Mouse (Mus musculus): ENCODE data around the gene En1. TPM values are rescaled to one million over a fixed set of nuclear protein-coding genes. Genes with fewer than 3 reads are reported as not detected.

Gene En1
- polyA plus RNA-seq, 1 experiment from 2014 or later, result not detected

DNA sequence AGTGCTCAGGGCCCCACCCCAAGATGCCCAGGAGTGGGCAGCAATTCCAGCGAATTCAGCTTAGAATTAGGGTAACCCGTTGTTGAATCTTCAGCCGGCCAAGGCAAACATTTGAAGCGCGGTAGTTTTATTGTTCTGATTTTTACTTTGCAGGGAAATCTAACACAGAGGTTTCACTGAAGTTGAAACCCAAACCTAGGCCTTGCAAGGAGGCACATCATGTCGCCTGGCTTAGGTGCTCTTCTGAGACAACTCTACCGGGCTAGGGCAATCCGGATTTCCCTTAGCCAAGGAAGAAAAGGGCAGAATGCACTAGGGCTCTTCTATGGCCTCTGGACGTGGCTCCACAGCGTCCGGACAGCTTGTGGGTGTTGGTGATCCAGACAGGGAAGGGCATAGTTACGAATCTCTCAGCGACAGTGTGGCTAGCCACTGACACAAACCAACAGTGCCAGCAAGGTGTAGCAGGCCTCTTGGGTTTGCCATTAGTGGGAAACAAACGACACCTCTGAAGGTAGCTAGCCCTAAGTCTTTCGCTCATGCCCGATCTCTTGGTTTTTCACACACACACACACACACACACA lies 873 bp upstream of the En1 start:
- no peak overlapping the region for H3K4me2 ChIP-seq (ENCODE audit: low read length)
- no peak for ATAC-seq (ENCODE audit: insufficient number of reproducible peaks, insufficient read depth, low FRiP score, low read depth)
- 1% methylated on average over 16 of the region's 16 CpGs for WGBS
- no peaks in the 10 kb centered on the region for H3K9me3 ChIP-seq (ENCODE audit: control insufficient read depth, low read length)
- H3K9ac ChIP-seq (ENCODE audit: low read length), result no peak overlapping the region
- no peak overlapping the region for H3K27ac ChIP-seq (replicated peaks in 1 of 2; ENCODE audit: control insufficient read depth in 1 of 2, insufficient read depth in 1 of 2, low read depth in 2 of 2, low read length in 2 of 2)
- H3K36me3 ChIP-seq (ENCODE audit: control insufficient read depth, insufficient read depth, low read length), result no peaks in the 10 kb centered on the region
- H3K27me3 ChIP-seq (ENCODE audit: control insufficient read depth, insufficient read depth, low read length), result peaks cover 96% of the 10 kb centered on the region
- H3K4me1 ChIP-seq (ENCODE audit: control insufficient read depth in 2 of 2, insufficient read depth in 2 of 2, low read length in 2 of 2), result peaks cover 2 to 25% of the 10 kb centered on the region in 2 experiments; a peak in 3 of 4 replicates
- H3K4me3 ChIP-seq (ENCODE audit: control insufficient read depth in 1 of 2, insufficient read depth in 1 of 2, low read depth in 1 of 2, low read length in 2 of 2), result no peak overlapping the region

DNA sequence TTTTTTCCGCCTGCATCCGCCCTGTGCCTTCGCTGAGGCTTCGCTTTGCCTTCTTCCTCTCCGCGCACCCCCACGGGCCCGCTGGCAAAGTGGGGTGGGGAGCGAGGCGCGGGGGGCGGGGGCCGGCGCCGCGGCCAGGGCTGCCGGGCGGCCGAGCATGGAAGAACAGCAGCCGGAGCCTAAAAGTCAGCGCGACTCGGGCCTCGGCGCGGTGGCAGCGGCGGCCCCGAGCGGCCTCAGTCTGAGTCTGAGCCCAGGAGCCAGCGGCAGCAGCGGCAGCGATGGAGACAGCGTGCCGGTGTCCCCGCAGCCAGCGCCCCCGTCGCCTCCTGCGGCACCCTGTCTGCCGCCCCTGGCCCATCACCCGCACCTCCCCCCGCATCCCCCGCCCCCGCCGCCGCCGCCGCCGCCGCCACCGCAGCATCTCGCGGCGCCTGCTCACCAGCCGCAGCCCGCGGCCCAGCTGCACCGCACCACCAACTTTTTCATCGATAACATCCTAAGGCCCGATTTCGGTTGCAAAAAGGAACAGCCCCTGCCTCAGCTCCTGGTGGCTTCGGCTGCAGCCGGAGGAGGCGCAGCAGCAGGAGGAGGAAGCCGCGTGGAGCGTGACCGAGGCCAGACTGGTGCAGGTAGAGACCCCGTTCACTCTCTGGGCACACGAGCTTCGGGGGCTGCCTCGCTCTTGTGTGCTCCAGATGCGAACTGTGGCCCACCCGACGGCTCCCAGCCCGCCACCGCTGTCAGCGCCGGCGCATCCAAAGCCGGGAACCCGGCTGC lies 848 bp downstream of the En1 start:
- Histone ChIP-seq H3K36me3 (ENCODE audit: control insufficient read depth, insufficient read depth, low read length) (no peaks in the 10 kb centered on the region), H3K27ac (replicated peaks in 1 of 2; ENCODE audit: control insufficient read depth in 1 of 2, insufficient read depth in 1 of 2, low read depth in 2 of 2, low read length in 2 of 2) (no peak overlapping the region), H3K9ac (ENCODE audit: low read length) (peak overlapping the region; percentile 58), H3K9me3 (ENCODE audit: control insufficient read depth, low read length) (no peaks in the 10 kb centered on the region), H3K4me3 (ENCODE audit: control insufficient read depth in 1 of 2, insufficient read depth in 1 of 2, low read depth in 1 of 2, low read length in 2 of 2) (peak overlapping the region; percentile 27 to 51), H3K4me1 (ENCODE audit: control insufficient read depth in 2 of 2, insufficient read depth in 2 of 2, low read length in 2 of 2) (peaks cover 0 to 24% of the 10 kb centered on the region in 2 experiments; a peak in 3 of 4 replicates), H3K27me3 (ENCODE audit: control insufficient read depth, insufficient read depth, low read length) (peaks cover 92% of the 10 kb centered on the region), H3K4me2 (ENCODE audit: low read length) (peak overlapping the region; percentile 88)
- WGBS, result under 1% methylated on average over 48 of the region's 83 CpGs
- no peak for ATAC-seq (ENCODE audit: insufficient number of reproducible peaks, insufficient read depth, low FRiP score, low read depth)

DNA sequence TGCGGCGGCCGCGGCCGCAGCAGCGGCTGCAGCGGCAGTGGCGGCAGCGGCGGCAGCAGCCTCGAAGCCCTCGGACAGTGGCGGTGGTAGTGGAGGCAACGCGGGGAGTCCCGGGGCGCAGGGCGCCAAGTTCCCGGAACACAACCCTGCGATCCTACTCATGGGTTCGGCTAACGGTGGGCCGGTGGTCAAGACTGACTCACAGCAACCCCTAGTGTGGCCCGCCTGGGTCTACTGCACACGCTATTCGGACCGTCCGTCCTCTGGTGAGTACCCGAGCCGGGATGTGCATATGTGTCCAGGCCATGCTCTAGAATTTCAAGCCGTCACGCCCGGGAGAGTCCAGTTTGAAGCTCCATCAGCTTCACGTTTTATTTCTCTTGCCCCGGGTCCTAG lies 1.4 kb downstream of the En1 start:
- no peaks in the 10 kb centered on the region for H3K36me3 ChIP-seq (ENCODE audit: control insufficient read depth, insufficient read depth, low read length)
- no peak for ATAC-seq (ENCODE audit: insufficient number of reproducible peaks, insufficient read depth, low FRiP score, low read depth)
- H3K9me3 ChIP-seq (ENCODE audit: control insufficient read depth, low read length), result no peaks in the 10 kb centered on the region
- peaks cover 0 to 24% of the 10 kb centered on the region in 2 experiments; a peak in 3 of 4 replicates for H3K4me1 ChIP-seq (ENCODE audit: control insufficient read depth in 2 of 2, insufficient read depth in 2 of 2, low read length in 2 of 2)
- peak overlapping the region; percentile 88 for H3K4me2 ChIP-seq (ENCODE audit: low read length)
- H3K9ac ChIP-seq (ENCODE audit: low read length), result no peak overlapping the region
- WGBS, result 1% methylated on average over 32 of the region's 35 CpGs
- peak overlapping the region; percentile 27 to 51; a peak in 3 of 4 replicates for H3K4me3 ChIP-seq (ENCODE audit: control insufficient read depth in 1 of 2, insufficient read depth in 1 of 2, low read depth in 1 of 2, low read length in 2 of 2)
- H3K27ac ChIP-seq (replicated peaks in 1 of 2; ENCODE audit: control insufficient read depth in 1 of 2, insufficient read depth in 1 of 2, low read depth in 2 of 2, low read length in 2 of 2), result no peak overlapping the region
- H3K27me3 ChIP-seq (ENCODE audit: control insufficient read depth, insufficient read depth, low read length), result peaks cover 92% of the 10 kb centered on the region

DNA sequence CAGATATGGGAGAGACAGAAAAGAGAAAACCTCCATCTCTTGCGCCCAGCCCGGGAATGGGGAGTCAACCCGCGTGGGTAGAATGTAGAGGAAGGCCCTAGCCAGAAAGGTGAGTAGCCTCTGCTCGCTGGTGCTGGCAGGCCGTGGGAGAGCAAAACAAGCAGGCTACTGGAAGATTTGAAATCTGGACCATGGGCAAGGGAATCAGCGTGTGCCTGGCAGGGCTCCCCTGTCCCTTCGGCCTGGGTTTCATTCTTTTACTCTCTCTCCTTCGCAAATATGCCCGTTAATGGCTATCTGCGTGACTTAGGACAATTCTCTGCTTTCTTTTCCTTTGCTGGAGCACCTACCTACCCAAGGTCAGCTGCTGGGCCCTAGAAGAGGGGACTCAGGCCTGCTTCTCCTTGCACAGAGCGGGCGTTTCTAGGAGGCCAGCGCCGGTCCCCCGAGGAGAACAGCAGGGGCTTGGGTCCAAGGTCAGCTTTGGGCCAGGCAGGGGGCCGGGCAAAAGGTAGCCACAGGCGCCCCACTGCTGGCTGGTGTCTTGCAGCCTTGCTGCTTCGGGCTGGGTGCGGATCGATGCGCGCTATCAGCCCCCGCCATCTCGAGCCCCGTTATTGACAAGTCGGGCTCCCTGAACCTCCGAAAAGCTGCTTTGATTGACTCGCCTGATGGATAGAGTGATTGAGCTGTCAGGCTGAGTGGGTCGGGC lies 2.4 kb downstream of the En1 start:
- ATAC-seq (ENCODE audit: insufficient number of reproducible peaks, insufficient read depth, low FRiP score, low read depth), result no peak
- no peak overlapping the region for H3K27ac ChIP-seq (replicated peaks in 1 of 2; ENCODE audit: control insufficient read depth in 1 of 2, insufficient read depth in 1 of 2, low read depth in 2 of 2, low read length in 2 of 2)
- no peaks in the 10 kb centered on the region for H3K9me3 ChIP-seq (ENCODE audit: control insufficient read depth, low read length)

DNA sequence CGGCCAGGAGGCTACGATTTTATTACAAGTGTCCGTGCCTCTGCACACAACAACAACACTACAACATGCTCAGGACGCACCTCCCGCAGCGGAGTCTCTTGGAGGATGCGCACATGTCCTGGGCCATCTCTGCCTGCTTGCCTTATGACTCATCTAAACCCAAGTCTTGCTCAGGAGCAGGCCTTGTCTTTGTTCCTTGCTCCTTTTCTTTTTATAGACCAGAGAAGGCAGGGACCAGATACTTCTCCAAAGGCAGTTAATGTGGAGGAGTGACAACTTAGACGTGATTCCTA lies 2.9 kb downstream of the En1 start:
- Histone ChIP-seq H3K9ac (ENCODE audit: low read length) (no peak overlapping the region), H3K27me3 (ENCODE audit: control insufficient read depth, insufficient read depth, low read length) (peaks cover 92% of the 10 kb centered on the region), H3K36me3 (ENCODE audit: control insufficient read depth, insufficient read depth, low read length) (no peaks in the 10 kb centered on the region), H3K4me1 (ENCODE audit: control insufficient read depth in 2 of 2, insufficient read depth in 2 of 2, low read length in 2 of 2) (peaks cover 0 to 24% of the 10 kb centered on the region in 2 experiments; a peak in 3 of 4 replicates), H3K4me3 (ENCODE audit: control insufficient read depth in 1 of 2, insufficient read depth in 1 of 2, low read depth in 1 of 2, low read length in 2 of 2) (no peak overlapping the region), H3K27ac (replicated peaks in 1 of 2; ENCODE audit: control insufficient read depth in 1 of 2, insufficient read depth in 1 of 2, low read depth in 2 of 2, low read length in 2 of 2) (no peak overlapping the region), H3K4me2 (ENCODE audit: low read length) (no peak overlapping the region), H3K9me3 (ENCODE audit: control insufficient read depth, low read length) (no peaks in the 10 kb centered on the region)
- WGBS, result 6% methylated on average over 8 of the region's 8 CpGs
- ATAC-seq (ENCODE audit: insufficient number of reproducible peaks, insufficient read depth, low FRiP score, low read depth), result no peak

More for the DNA sequence above, 2.4 kb downstream of the En1 start:
- H3K9ac ChIP-seq (ENCODE audit: low read length), result no peak overlapping the region
- H3K4me1 ChIP-seq (ENCODE audit: control insufficient read depth in 2 of 2, insufficient read depth in 2 of 2, low read length in 2 of 2), result peaks cover 0 to 24% of the 10 kb centered on the region in 2 experiments; a peak in 3 of 4 replicates
- peaks cover 92% of the 10 kb centered on the region for H3K27me3 ChIP-seq (ENCODE audit: control insufficient read depth, insufficient read depth, low read length)
- no peak overlapping the region for H3K4me3 ChIP-seq (ENCODE audit: control insufficient read depth in 1 of 2, insufficient read depth in 1 of 2, low read depth in 1 of 2, low read length in 2 of 2)
- H3K4me2 ChIP-seq (ENCODE audit: low read length), result no peak overlapping the region
- no peaks in the 10 kb centered on the region for H3K36me3 ChIP-seq (ENCODE audit: control insufficient read depth, insufficient read depth, low read length)
- WGBS, result 4% methylated on average over 30 of the region's 30 CpGs

DNA sequence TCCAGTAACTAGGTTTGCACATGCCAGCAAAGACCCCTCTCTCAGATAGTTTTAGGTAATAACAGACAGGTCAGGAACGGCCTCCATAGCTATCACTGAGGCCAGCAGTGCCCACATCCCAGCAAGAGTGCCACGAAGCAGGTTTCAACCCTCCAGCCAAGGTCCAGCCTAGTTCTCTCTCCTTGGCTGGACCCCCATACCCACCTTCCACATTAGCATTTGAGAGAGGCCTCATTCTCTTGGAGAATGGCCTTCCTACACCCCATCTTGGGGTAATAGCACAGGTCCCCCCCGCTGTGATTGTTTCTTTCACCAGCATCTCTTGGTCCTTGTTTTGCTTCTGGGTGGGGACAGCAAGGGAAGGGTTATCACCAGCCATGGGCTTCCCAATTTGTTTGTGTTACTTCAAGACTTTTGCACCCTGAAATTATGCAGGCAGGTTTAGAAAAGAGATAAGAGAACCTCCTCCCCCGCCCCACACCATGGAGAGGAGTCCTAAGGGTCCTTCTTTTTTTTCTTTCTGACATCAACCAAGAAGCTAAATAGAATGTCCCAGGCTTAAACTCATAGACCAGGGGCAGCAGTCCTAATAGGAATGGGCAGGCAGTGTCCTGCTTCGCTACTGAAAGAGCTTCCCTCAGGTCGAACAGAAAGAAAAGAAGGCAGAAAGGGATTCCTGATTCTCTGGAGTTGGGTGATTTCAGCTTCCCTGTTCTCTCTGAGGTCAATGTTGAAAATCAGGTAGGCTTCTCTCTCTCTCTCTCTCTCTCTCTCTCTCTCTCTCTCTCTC lies 3.5 kb downstream of the En1 start:
- no peak overlapping the region for H3K4me2 ChIP-seq (ENCODE audit: low read length)

More for the DNA sequence above, 3.5 kb downstream of the En1 start:
- peaks cover 93% of the 10 kb centered on the region for H3K27me3 ChIP-seq (ENCODE audit: control insufficient read depth, insufficient read depth, low read length)
- no peaks in the 10 kb centered on the region for H3K36me3 ChIP-seq (ENCODE audit: control insufficient read depth, insufficient read depth, low read length)
- H3K4me3 ChIP-seq (ENCODE audit: control insufficient read depth in 1 of 2, insufficient read depth in 1 of 2, low read depth in 1 of 2, low read length in 2 of 2), result no peak overlapping the region
- no peak for ATAC-seq (ENCODE audit: insufficient number of reproducible peaks, insufficient read depth, low FRiP score, low read depth)
- no peaks in the 10 kb centered on the region for H3K9me3 ChIP-seq (ENCODE audit: control insufficient read depth, low read length)
- no peak overlapping the region for H3K9ac ChIP-seq (ENCODE audit: low read length)
- peaks cover 0 to 24% of the 10 kb centered on the region in 2 experiments; a peak in 3 of 4 replicates for H3K4me1 ChIP-seq (ENCODE audit: control insufficient read depth in 2 of 2, insufficient read depth in 2 of 2, low read length in 2 of 2)
- no peak overlapping the region for H3K27ac ChIP-seq (replicated peaks in 1 of 2; ENCODE audit: control insufficient read depth in 1 of 2, insufficient read depth in 1 of 2, low read depth in 2 of 2, low read length in 2 of 2)
- WGBS, result 7% methylated on average over 6 of the region's 6 CpGs
